Mouse (Mus musculus) kidney, embryonic 14.5 days (tissue): ENCODE measurements around the gene Chit1. TPM values are rescaled to one million over a fixed set of nuclear protein-coding genes. Genes with fewer than 3 reads are reported as not detected.
A peak's percentile ranks its signal among the peaks of the same experiment; 100 is the strongest.

Experiments used
- ATAC-seq: fragments of 200-750 bp; cut with Nextera tagmentation; 2 replicates; pipeline ENCODE4 v1.8.0; 2017; ENCODE audit warnings: moderate number of reproducible peaks, mild to moderate bottlenecking, moderate TSS enrichment, moderate library complexity; ENCODE audit not compliant: low FRiP score, low TSS enrichment
- H3K27ac ChIP-seq: fragments of 300-500 bp; sonication (generic); 2 replicates; pipeline ENCODE4 v1.5.1; 2014; ENCODE audit warnings: low read depth, mild to moderate bottlenecking, low read length, moderate library complexity, mixed read lengths
- H3K27me3 ChIP-seq: fragments of 300-500 bp; sonication (generic); 2 replicates; pipeline ENCODE4 v1.6.1; 2014; ENCODE audit warnings: mild to moderate bottlenecking, low read length; ENCODE audit not compliant: control insufficient read depth, insufficient read depth
- H3K36me3 ChIP-seq: fragments of 300-500 bp; sonication (generic); 2 replicates; pipeline ENCODE4 v1.6.1; 2014; ENCODE audit warnings: low read length, mixed read lengths; ENCODE audit not compliant: control insufficient read depth, insufficient read depth
- H3K4me1 ChIP-seq: fragments of 300-500 bp; sonication (generic); 2 replicates; pipeline ENCODE4 v1.6.1; 2014; ENCODE audit warnings: low read length, mixed read lengths; ENCODE audit not compliant: control insufficient read depth, insufficient read depth
- H3K4me2 ChIP-seq: fragments of 300-500 bp; sonication (generic); replicated peaks from 2 replicates; pipeline ENCODE4 v1.6.1; 2014; ENCODE audit warnings: low read depth, mild to moderate bottlenecking, low read length
- H3K4me3 ChIP-seq: fragments of 300-500 bp; sonication (generic); 2 replicates; pipeline ENCODE4 v1.5.1; 2014; ENCODE audit warnings: mild to moderate bottlenecking, low read length
- H3K9ac ChIP-seq: fragments of 300-500 bp; sonication (generic); 2 replicates; pipeline ENCODE4 v1.6.1; 2014; ENCODE audit warnings: low read depth, mild to moderate bottlenecking, low read length, moderate library complexity
- H3K9me3 ChIP-seq: fragments of 300-500 bp; sonication (generic); 2 replicates; pipeline ENCODE4 v1.6.1; 2016; ENCODE audit warnings: low read length; ENCODE audit not compliant: control insufficient read depth
- WGBS: fragments of 180-500 bp; shearing (Covaris S2); extraction: QIAGEN DNeasy Blood & Tissue Kit; methylation state at CpG from one replicate; pipeline ENCODE4 v1.1.7; 2014; 5-methylcytosine and 5-hydroxymethylcytosine counted together
- polyA plus RNA-seq: library from polyadenylated mRNA; unstranded; fragments of >200 nt; fragmentation: Nextera tagmentation; extraction: Ambion mirVana; gene quantifications from 2 replicates; pipeline ENCODE4 v1.2.1, GENCODE M21; 2014

Chit1 gene
- polyA plus RNA-seq, 1 experiment from 2014 or later = 0.28 TPM

GRCm38 (mm10) chr1:134168985-134169697 is 58.1 kb downstream of the Chit1 start:
- Histone ChIP-seq H3K4me2 (no peak overlapping the region), H3K27me3 (no peaks in the 10 kb centered on the region), H3K4me1 (no peaks in the 10 kb centered on the region), H3K9ac (no peak overlapping the region), H3K36me3 (no peaks in the 10 kb centered on the region), H3K9me3 (no peaks in the 10 kb centered on the region), H3K27ac (no peak overlapping the region), H3K4me3 (no peak overlapping the region)
- no peak for ATAC-seq
- WGBS = 90% methylated on average over 8 of the region's 8 CpGs

GRCm38 (mm10) chr1:134173081-134173480 is 62.0 kb downstream of the Chit1 start:
- no peaks in the 10 kb centered on the region for H3K36me3 ChIP-seq
- H3K4me1 ChIP-seq = no peaks in the 10 kb centered on the region
- no peak overlapping the region for H3K4me3 ChIP-seq
- 61% methylated on average over 7 of the region's 7 CpGs for WGBS
- no peaks in the 10 kb centered on the region for H3K27me3 ChIP-seq
- H3K9ac ChIP-seq = no peak overlapping the region
- no peak overlapping the region for H3K4me2 ChIP-seq
- no peak for ATAC-seq
- H3K27ac ChIP-seq = no peak overlapping the region
- H3K9me3 ChIP-seq = no peaks in the 10 kb centered on the region

GRCm38 (mm10) chr1:134177976-134178375 is 66.9 kb downstream of the Chit1 start:
- H3K9me3 ChIP-seq = no peaks in the 10 kb centered on the region
- no peaks in the 10 kb centered on the region for H3K27me3 ChIP-seq
- no peak overlapping the region for H3K9ac ChIP-seq
- no peaks in the 10 kb centered on the region for H3K36me3 ChIP-seq
- H3K27ac ChIP-seq = no peak overlapping the region
- H3K4me2 ChIP-seq = no peak overlapping the region
- WGBS = 83% methylated on average over 5 of the region's 5 CpGs
- no peak overlapping the region for H3K4me3 ChIP-seq
- no peak for ATAC-seq
- H3K4me1 ChIP-seq = no peaks in the 10 kb centered on the region

GRCm38 (mm10) chr1:134182025-134182424 is 71.0 kb downstream of the Chit1 start, which contains the start of gene Chil1:
Chil1 (plus strand) TSS chr1:134182176.
- 0 out of 2 replicates have a peak, but pooled peaks have one; percentile 24 for ATAC-seq
- no peaks in the 10 kb centered on the region for H3K4me1 ChIP-seq
- H3K4me3 ChIP-seq = no peak within 1 kb of the TSS
- no peak within 1 kb of the TSS for H3K27ac ChIP-seq
- no peaks in the 10 kb centered on the region for H3K36me3 ChIP-seq
- no peak within 1 kb of the TSS for H3K4me2 ChIP-seq
- H3K9me3 ChIP-seq = no peaks in the 10 kb centered on the region
- 58% methylated on average over 4 of the region's 4 CpGs for WGBS
- no peak within 1 kb of the TSS for H3K9ac ChIP-seq
- no peaks in the 10 kb centered on the region for H3K27me3 ChIP-seq

DNA sequence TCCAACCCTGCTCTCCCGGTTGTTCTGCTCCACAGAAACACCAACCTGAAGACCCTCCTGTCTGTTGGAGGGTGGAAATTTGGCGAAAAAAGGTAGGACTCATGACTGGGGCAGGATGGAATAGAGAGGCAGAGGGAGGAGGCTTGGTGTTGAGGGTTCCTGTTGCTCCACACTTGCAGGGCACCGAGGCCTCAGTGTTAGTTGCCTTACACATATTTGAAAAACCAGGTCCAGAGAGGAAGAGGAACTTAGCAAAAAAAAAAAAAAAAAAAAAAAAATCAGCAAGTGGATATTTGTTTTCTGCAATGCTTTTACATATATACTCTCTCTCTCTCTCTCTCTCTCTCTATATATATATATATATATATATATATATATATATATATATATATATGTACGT is 73.0 kb downstream of the Chit1 start:
- Histone ChIP-seq H3K4me3 (no peak overlapping the region), H3K4me1 (no peaks in the 10 kb centered on the region), H3K27me3 (no peaks in the 10 kb centered on the region), H3K9me3 (no peaks in the 10 kb centered on the region), H3K9ac (no peak overlapping the region), H3K36me3 (no peaks in the 10 kb centered on the region), H3K27ac (no peak overlapping the region), H3K4me2 (no peak overlapping the region)
- WGBS = 91% methylated on average over 4 of the region's 4 CpGs
- no peak for ATAC-seq

- H3K4me1 ChIP-seq = peaks cover 4% of the 10 kb centered on the region
- no peaks in the 10 kb centered on the region; the same call in 1 of the 2 replicates for H3K27me3 ChIP-seq
- no peaks in the 10 kb centered on the region for H3K9me3 ChIP-seq
- WGBS = 85% methylated on average over 5 of the region's 5 CpGs
- H3K9ac ChIP-seq = no peak overlapping the region
- no peak overlapping the region for H3K4me2 ChIP-seq
- H3K36me3 ChIP-seq = no peaks in the 10 kb centered on the region
- no peak overlapping the region for H3K4me3 ChIP-seq
- H3K27ac ChIP-seq = no peak overlapping the region
- ATAC-seq = no peak
These were observed 77.2 kb downstream of the Chit1 start for GRCm38 (mm10) chr1:134188217-134188616.

DNA sequence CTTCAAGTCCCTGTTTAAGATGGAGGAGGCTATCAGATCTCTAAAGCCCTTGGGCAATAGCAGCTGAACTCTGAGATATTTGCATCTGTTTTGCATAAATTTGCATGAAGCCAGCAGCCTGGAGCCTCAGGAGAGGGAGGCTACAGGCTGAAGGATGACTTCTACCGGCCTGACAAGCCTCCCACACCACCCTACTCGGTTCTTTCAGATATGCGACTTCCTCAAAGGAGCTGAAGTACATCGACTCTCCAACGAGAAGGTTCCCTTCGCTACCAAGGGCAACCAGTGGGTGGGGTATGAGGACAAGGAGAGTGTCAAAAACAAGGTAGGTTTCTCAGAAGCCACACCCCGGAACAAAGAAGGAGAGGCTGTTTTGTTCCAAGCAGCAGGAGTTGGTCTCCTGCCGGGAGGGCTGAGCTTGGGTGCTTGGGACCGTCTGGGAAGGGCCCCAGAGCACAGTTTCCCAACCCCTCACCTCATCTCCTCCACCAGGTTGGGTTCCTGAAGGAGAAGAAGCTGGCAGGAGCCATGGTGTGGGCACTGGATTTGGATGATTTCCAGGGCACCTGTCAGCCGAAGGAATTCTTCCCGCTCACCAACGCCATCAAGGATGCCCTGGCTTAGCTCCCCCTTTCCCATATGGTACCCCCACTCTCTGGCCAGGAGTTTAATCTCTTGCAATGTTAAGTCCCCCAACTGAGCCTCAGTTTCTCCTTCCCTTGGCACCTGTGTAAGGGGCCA is 78.1 kb downstream of the Chit1 start:
- no peak overlapping the region for H3K9ac ChIP-seq
- WGBS = 33% methylated on average over 12 of the region's 12 CpGs
- H3K4me2 ChIP-seq = no peak overlapping the region
- no peaks in the 10 kb centered on the region for H3K9me3 ChIP-seq
- no peak overlapping the region for H3K4me3 ChIP-seq
- H3K36me3 ChIP-seq = no peaks in the 10 kb centered on the region
- ATAC-seq = no peak
- no peak overlapping the region for H3K27ac ChIP-seq
- H3K27me3 ChIP-seq = no peaks in the 10 kb centered on the region; the same call in 1 of the 2 replicates
- peaks cover 13% of the 10 kb centered on the region for H3K4me1 ChIP-seq

- peaks cover 31% of the 10 kb centered on the region for H3K4me1 ChIP-seq
- H3K9me3 ChIP-seq = no peaks in the 10 kb centered on the region
- no peak overlapping the region for H3K4me2 ChIP-seq
- WGBS = 76% methylated on average over 5 of the region's 5 CpGs
- H3K4me3 ChIP-seq = no peak overlapping the region
- H3K36me3 ChIP-seq = no peaks in the 10 kb centered on the region
- H3K9ac ChIP-seq = no peak overlapping the region
- H3K27ac ChIP-seq = no peak overlapping the region
- no peak for ATAC-seq
- no peaks in the 10 kb centered on the region; the same call in 1 of the 2 replicates for H3K27me3 ChIP-seq
These were observed 80.2 kb downstream of the Chit1 start for GRCm38 (mm10) chr1:134191192-134191591.

GRCm38 (mm10) chr1:134192024-134192423 is 81.0 kb downstream of the Chit1 start:
- Histone ChIP-seq H3K9ac (no peak overlapping the region), H3K4me2 (no peak overlapping the region), H3K27ac (no peak overlapping the region), H3K9me3 (no peaks in the 10 kb centered on the region), H3K27me3 (no peaks in the 10 kb centered on the region; the same call in 1 of the 2 replicates), H3K36me3 (no peaks in the 10 kb centered on the region), H3K4me1 (peaks cover 32% of the 10 kb centered on the region), H3K4me3 (no peak overlapping the region)
- no peak for ATAC-seq
- 43% methylated on average over 4 of the region's 4 CpGs for WGBS
